Comparison of ENCODE assay signal across 8 mouse cellular contexts in genomic region chr7:128460865-128461228, GRCm38 (mm10). TPM values are rescaled to one million over a fixed set of nuclear protein-coding genes. Genes with fewer than 3 reads are reported as not detected.
DNase-seq lines count a peak whose midpoint lies in the region; ATAC-seq lines count a peak whose summit lies in the region.

No protein-coding gene starts in this region.

- peak overlapping the region; percentile 79 for H3K4me3 ChIP-seq in heart, embryonic 15.5 days
- peak overlapping the region; percentile 82 for H3K4me3 ChIP-seq in macrophage (ENCODE audit: inconsistent target)

- WGBS in heart, embryonic 15.5 days: 0% methylated on average over 22 of the region's 23 CpGs
- WGBS in macrophage (ENCODE audit: missing documents): under 1% methylated on average over 23 of the region's 23 CpGs

- H3K9me3 ChIP-seq in heart, embryonic 15.5 days (replicated peaks): no peaks in the 10 kb centered on the region

- H3K27me3 ChIP-seq in heart, embryonic 15.5 days: no peaks in the 10 kb centered on the region

- ATAC-seq in heart, embryonic 15.5 days (replicated peaks; ENCODE audit: insufficient number of reproducible peaks, insufficient read depth, low FRiP score, low read depth): peak; percentile 17
- no peak for ATAC-seq in activated CD4-positive, CD25-positive, alpha-beta regulatory T cell, adult 4 months

- H3K27ac ChIP-seq in heart, embryonic 15.5 days: peak overlapping the region; percentile 96
- H3K27ac ChIP-seq in macrophage: peak overlapping the region; percentile 87

- H3K79me2 ChIP-seq in macrophage (ENCODE audit: inconsistent target): peaks cover 53% of the 10 kb centered on the region

- peaks cover 25% of the 10 kb centered on the region for H3K4me1 ChIP-seq in heart, embryonic 15.5 days (replicated peaks)

- intact Hi-C loops in heart, postnatal 14 days (cut with DNase I): no loop called here

- no peak for DNase-seq in heart, adult 18-20 months
- peak; percentile 38 for DNase-seq in 416B (ENCODE audit: low read depth)
- DNase-seq in NIH3T3 (ENCODE audit: low read depth): peak; percentile 35
- DNase-seq in heart, postnatal 14 days: peak; percentile 53 to 58
- no peak for DNase-seq in cerebellum, adult 11 months

- H3K9ac ChIP-seq in heart, embryonic 15.5 days: peak overlapping the region; percentile 78

- H3K4me2 ChIP-seq in heart, embryonic 15.5 days: peak overlapping the region; percentile 79

- H3K36me3 ChIP-seq in heart, embryonic 15.5 days: no peaks in the 10 kb centered on the region
- H3K36me3 ChIP-seq in macrophage (ENCODE audit: inconsistent target): no peaks in the 10 kb centered on the region

RNA-seq across cellular contexts. Expression of gene Tial1, which starts 0.7 kb away (rescaled TPM):
- 16.0 and 17.1 TPM in 2 replicates for polyA plus RNA-seq in heart, embryonic 15.5 days (2015; fragmentation: Nextera tagmentation; extraction: Ambion mirVana)
- 10 to 100 TPM; 40.1 to 43.4 TPM for total RNA-seq in heart, adult 18-20 months (2021)
- total RNA-seq in heart, postnatal 14 days (2021): 10 to 100 TPM; 46.4 to 53.8 TPM
- 100 to 1,000 TPM; 134 to 314 (median 197) TPM for total RNA-seq in macrophage (2018; cell fraction: chromatin; rRNA removed)
- total RNA-seq in macrophage (2018; cell fraction: cytosol; rRNA removed): 10 to 100 TPM; 33.4 to 56.3 (median 43.4) TPM
- total RNA-seq in macrophage (2018; cell fraction: nucleus; rRNA removed): 100 to 1,000 TPM in 15 of 26 experiments, 10 to 100 TPM in 11; 55.8 to 208 (median 138) TPM
- polyA plus RNA-seq in macrophage (2018): 52.9 to 67.1 TPM (median 56.1 TPM) in 3 replicates
- 10 to 100 TPM; 22.6 to 37.2 TPM for polyA plus RNA-seq in activated CD4-positive, CD25-positive, alpha-beta regulatory T cell, adult 4 months (2017; shearing (Covaris generic))

RNA-seq across cellular contexts. Expression of gene Rgs10, which starts 42.3 kb away (rescaled TPM):
- 8.3 and 11.8 TPM in 2 replicates for polyA plus RNA-seq in heart, embryonic 15.5 days (2015; fragmentation: Nextera tagmentation; extraction: Ambion mirVana)
- 10 to 100 TPM; 10.8 to 13.4 TPM for total RNA-seq in heart, adult 18-20 months (2021)
- total RNA-seq in heart, postnatal 14 days (2021): 10 to 100 TPM; 10.1 to 14.9 TPM
- total RNA-seq in macrophage (2018; cell fraction: chromatin; rRNA removed): 100 to 1,000 TPM in 5 of 26 experiments, 10 to 100 TPM in 21; 21.3 to 162 (median 50.2) TPM
- 100 to 1,000 TPM; 149 to 501 (median 221) TPM for total RNA-seq in macrophage (2018; cell fraction: cytosol; rRNA removed)
- total RNA-seq in macrophage (2018; cell fraction: nucleus; rRNA removed): 100 to 1,000 TPM in 3 of 26 experiments, 10 to 100 TPM in 23; 24.5 to 128 (median 54.6) TPM
- polyA plus RNA-seq in macrophage (2018): 269 to 404 TPM (median 315 TPM) in 3 replicates
- polyA plus RNA-seq in activated CD4-positive, CD25-positive, alpha-beta regulatory T cell, adult 4 months (2017; shearing (Covaris generic)): 100 to 1,000 TPM; 294 to 357 TPM

Comparison
In these comparisons a context has a peak if more than half of its experiments do, and no peak if none do; other contexts are left out.
1. DNase-seq: peak in 416B (single experiment), NIH3T3 (single experiment) and heart, postnatal 14 days (2 of 2); none in heart, adult 18-20 months (0 of 2) and cerebellum, adult 11 months (single experiment).
2. RNA of gene Rgs10, which starts 42.3 kb away (polyA plus RNA-seq): 294 to 357 TPM in activated CD4-positive, CD25-positive, alpha-beta regulatory T cell, adult 4 months and 269 to 404 TPM in macrophage; 8.3 to 11.8 TPM in heart, embryonic 15.5 days; every median in the first group is over 10 times any median in the second.